Mouse (Mus musculus): Measurements from ENCODE around the gene Atp6v0e2. TPM values are rescaled to one million over a fixed set of nuclear protein-coding genes. Genes with fewer than 3 reads are reported as not detected.

The Atp6v0e2 gene
- 0.05 TPM in 1 of 2 replicates, not detected in the other for polyA plus RNA-seq (2012)

DNA sequence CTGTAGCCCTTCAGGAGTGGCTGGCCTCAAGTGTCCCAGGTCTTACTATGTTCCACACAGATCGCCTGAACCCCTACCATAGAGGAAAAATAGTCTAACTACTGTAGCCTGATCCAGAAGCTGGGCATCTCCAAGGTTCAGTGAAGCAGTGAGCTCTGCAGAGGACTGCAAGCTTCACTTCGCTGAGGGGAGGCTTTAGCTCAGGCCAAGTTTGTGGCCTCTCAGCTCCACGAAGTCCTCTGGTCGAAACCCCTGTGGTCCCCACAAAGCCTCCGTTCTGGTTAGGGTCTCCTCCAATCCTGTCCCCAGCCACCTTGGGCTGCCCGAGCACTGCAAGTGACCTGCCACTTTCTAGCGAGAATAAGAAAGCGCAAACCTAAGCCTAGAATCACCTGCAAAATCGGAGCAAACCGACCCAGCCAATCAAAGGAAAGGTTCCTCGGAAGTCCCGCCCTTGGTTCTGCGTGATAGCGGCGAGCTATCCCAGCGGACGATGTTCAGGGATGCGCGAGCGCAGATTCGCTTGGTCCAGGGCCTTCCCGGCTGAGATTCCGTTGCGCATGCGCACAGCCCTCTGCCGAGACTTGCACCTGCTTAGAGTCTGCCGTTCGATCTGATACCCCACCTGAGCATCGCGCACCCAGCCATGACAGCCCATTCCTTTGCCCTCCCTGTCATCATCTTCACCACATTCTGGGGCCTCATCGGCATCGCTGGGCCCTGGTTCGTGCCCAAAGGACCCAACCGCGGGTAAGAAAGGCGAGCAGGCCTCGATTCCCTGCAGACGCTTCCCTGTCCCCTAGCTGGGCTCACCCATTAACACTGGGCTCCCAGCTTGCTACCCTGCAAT is at the start of gene Atp6v0e2:
Gene Atp6v0e2, plus strand, starts transcription at position 511 of the 850 bp plus-strand sequence.

GRCm38 (mm10) chr6:48554280-48555103 is 17.1 kb downstream of the Atp6v0e2 start, which contains the start of gene Lrrc61:
Gene Lrrc61 (plus strand): TSS chr6:48554796.

DNA sequence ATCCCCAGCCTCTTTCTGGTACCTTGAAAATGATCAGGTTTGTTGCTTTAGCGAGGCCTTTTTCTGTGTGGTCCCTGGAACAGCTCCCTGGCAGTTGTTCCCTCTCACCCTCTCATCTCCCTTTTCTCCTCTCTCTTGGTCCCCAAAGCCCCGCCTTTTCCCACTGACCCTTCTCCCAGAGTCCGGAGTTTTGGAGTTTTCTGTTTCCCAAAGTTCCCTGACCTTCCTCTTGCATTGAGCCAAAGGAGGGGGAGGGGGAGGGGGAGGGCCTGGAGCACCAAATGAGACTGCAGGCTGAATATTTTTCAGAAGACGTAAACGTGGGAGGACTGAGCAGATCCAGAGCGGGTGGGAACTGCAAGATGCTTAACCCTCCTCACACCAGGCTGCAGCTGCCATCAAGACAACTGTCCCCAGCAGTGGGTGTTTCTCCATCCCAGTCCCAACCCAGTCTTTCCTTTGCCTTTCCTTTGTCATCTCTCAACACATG is 35.2 kb downstream of the Atp6v0e2 start, which contains the start of gene Rarres2:
Gene Rarres2, minus strand, starts transcription at position 218 of the 490 bp plus-strand sequence.

DNA sequence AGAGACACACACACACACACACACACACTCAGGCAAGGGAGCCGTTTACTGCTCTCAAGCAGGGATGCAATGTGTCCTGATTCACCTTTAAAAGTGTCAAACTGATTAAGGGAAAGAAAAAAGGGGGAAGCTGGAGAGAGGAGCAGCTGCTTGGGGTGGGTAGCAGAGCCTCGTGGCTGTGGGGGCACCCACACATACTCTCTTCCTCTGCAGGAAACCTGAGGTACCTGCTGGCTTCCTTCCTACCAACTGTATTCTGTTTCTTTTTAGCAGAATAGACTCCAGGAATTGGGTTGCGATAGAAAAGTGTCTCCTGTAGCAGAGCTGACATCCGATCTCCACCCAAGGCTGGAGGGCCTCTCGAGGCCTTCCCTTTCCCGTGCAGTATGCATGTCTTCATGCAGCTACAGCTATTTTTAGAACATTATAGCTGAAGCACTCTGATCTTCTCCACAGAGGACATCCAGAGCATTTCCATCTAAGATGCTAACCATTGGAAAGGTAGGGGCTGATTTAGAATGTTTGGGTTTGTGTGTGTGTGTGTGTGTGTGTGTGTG is 51.9 kb downstream of the Atp6v0e2 start, which contains the start of gene Gm45021:
Gene Gm45021, plus strand, starts transcription at position 417 of the 557 bp plus-strand sequence.

Other genes with a start within 250 kb of the Atp6v0e2 start
- gene Krba1, start 142.0 kb upstream of the Atp6v0e2 start, polyA plus RNA-seq (2012) = 9.7 and 11.1 TPM in 2 replicates
- gene Zfp467, start 91.8 kb upstream of the Atp6v0e2 start, polyA plus RNA-seq (2012) = 11.4 and 11.6 TPM in 2 replicates
- 0.06 and 0.11 TPM in 2 replicates for gene Sspo, start 89.4 kb upstream of the Atp6v0e2 start, polyA plus RNA-seq (2012)
- gene Lrrc61, start 17.2 kb downstream of the Atp6v0e2 start, polyA plus RNA-seq (2012) = 13.1 and 17.1 TPM in 2 replicates
- not detected in 2 replicates for gene Rarres2, start 35.2 kb downstream of the Atp6v0e2 start, polyA plus RNA-seq (2012)
- gene Gm45021, start 52.0 kb downstream of the Atp6v0e2 start, polyA plus RNA-seq (2012) = not detected in 2 replicates
- 37.9 and 45.1 TPM in 2 replicates for gene Repin1, start 56.3 kb downstream of the Atp6v0e2 start, polyA plus RNA-seq (2012)
- gene Gm44965, start 56.3 kb downstream of the Atp6v0e2 start, polyA plus RNA-seq (2012) = 5.2 and 6.3 TPM in 2 replicates
- gene Zfp775, start 64.4 kb downstream of the Atp6v0e2 start, polyA plus RNA-seq (2012) = 2.4 and 2.7 TPM in 2 replicates
- gene AI854703, start 89.1 kb downstream of the Atp6v0e2 start, polyA plus RNA-seq (2012) = 1.9 and 2.7 TPM in 2 replicates
- gene Gimap8, start 109.6 kb downstream of the Atp6v0e2 start, polyA plus RNA-seq (2012) = 0.53 and 0.70 TPM in 2 replicates
- gene Gimap9, start 138.5 kb downstream of the Atp6v0e2 start, polyA plus RNA-seq (2012) = 1.3 and 2.0 TPM in 2 replicates
- gene Gimap4, start 146.9 kb downstream of the Atp6v0e2 start, polyA plus RNA-seq (2012) = 0.69 and 1.0 TPM in 2 replicates
- gene Gimap6, start 170.6 kb downstream of the Atp6v0e2 start, polyA plus RNA-seq (2012) = 7.4 and 13.0 TPM in 2 replicates
- gene Gm28053, start 181.0 kb downstream of the Atp6v0e2 start, polyA plus RNA-seq (2012) = 1.5 TPM in 1 of 2 replicates, not detected in the other
- 0.06 TPM in 1 of 2 replicates, not detected in the other for gene Gimap7, start 181.0 kb downstream of the Atp6v0e2 start, polyA plus RNA-seq (2012)
- 6.1 and 12.2 TPM in 2 replicates for gene Gimap1, start 201.4 kb downstream of the Atp6v0e2 start, polyA plus RNA-seq (2012)
- gene Gimap5, start 208.6 kb downstream of the Atp6v0e2 start, polyA plus RNA-seq (2012) = 4.8 and 8.0 TPM in 2 replicates
- 1.8 and 2.2 TPM in 2 replicates for gene Gimap3, start 233.2 kb downstream of the Atp6v0e2 start, polyA plus RNA-seq (2012)

Measured in megakaryocyte-erythroid progenitor cell, adult 5 weeks (primary cell).